Mouse (Mus musculus) gastrocnemius, postnatal 4 days (tissue): ENCODE data around the gene Gpr39. TPM values are rescaled to one million over a fixed set of nuclear protein-coding genes. Genes with fewer than 3 reads are reported as not detected.

ENCODE experiments used
- total RNA-seq, 2 experiments: library from RNA; stranded (reverse); gene quantifications; 2 replicates each; pipeline ENCODE4 v1.2.3; 2021

The Gpr39 gene
- total RNA-seq, 2 experiments from 2014 or later = not detected

Other genes starting within 250 kb of the Gpr39 start
- 100 to 1,000 TPM; 126 TPM for gene Actr3, start 241.3 kb upstream of the Gpr39 start, total RNA-seq
- gene Slc35f5, start 116.4 kb upstream of the Gpr39 start, total RNA-seq = 10 to 100 TPM; 34.9 to 36.6 TPM
- under 1 TPM; 0.39 to 0.61 TPM for gene Lypd1, start 236.1 kb downstream of the Gpr39 start, total RNA-seq